Mouse (Mus musculus): Measurements from ENCODE around the gene Mmel1. TPM values are rescaled to one million over a fixed set of nuclear protein-coding genes. Genes with fewer than 3 reads are reported as not detected.

Gene Mmel1
- polyA plus RNA-seq, 1 experiment from 2014 or later = 0.56 TPM

GRCm38 (mm10) chr4:154895549-154895948 lies 26.2 kb downstream of the Mmel1 start:
- no peak overlapping the region for H3K4me2 ChIP-seq (replicated peaks)
- H3K9ac ChIP-seq (replicated peaks) = no peak overlapping the region
- 84% methylated on average over 5 of the region's 5 CpGs for WGBS
- H3K9me3 ChIP-seq = no peaks in the 10 kb centered on the region
- H3K36me3 ChIP-seq = no peaks in the 10 kb centered on the region
- peaks cover 20% of the 10 kb centered on the region for H3K4me1 ChIP-seq
- H3K27me3 ChIP-seq = no peaks in the 10 kb centered on the region
- no peak overlapping the region for H3K27ac ChIP-seq (replicated peaks)
- no peak for ATAC-seq (replicated peaks)
- H3K4me3 ChIP-seq = no peak overlapping the region

DNA sequence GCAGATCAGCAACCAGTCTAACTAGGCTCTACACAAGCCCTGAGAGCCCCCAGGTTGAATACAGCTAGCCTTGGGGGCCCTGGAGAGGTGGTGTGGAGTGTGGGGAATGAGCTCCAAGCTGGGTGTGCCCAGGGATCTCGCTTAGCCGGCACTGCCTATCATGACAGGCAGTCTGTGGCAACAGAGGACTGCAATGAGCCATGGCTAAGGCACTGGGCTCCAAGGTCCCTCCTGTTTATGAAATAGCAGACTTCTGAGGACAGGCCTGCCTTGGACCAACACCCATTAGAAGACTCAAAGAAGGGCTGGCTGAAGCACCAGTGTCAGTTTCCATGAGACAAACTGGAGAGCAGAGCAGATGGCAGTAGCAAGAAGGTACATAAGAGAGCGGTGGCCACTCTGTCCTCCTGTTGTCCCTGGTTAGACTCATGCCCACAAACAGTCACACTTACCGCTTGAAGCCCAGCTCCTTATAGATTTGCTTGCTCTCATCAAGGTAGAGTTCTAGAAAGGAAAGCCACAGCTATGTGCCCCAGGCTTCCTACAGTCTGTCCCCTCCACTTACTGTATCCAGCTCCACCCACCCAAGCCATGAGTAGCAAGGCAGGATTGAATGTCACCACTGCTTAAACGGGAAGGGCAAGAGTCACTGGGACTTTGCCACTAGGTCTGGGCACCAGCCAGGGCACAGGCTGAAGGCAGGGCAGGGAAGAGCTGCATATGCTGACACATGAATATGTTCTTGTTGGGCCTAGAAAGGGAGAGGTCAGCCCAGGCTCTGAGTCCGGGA lies 28.5 kb downstream of the Mmel1 start:
- H3K36me3 ChIP-seq = no peaks in the 10 kb centered on the region
- WGBS = 74% methylated on average over 6 of the region's 6 CpGs
- peak overlapping the region; percentile 56 for H3K4me3 ChIP-seq
- no peaks in the 10 kb centered on the region for H3K9me3 ChIP-seq
- peak overlapping the region; percentile 66 for H3K9ac ChIP-seq (replicated peaks)
- no peak overlapping the region for H3K27ac ChIP-seq (replicated peaks)
- H3K4me2 ChIP-seq (replicated peaks) = peak overlapping the region; percentile 91
- H3K27me3 ChIP-seq = no peaks in the 10 kb centered on the region
- no peak for ATAC-seq (replicated peaks)
- H3K4me1 ChIP-seq = peaks cover 20% of the 10 kb centered on the region

DNA sequence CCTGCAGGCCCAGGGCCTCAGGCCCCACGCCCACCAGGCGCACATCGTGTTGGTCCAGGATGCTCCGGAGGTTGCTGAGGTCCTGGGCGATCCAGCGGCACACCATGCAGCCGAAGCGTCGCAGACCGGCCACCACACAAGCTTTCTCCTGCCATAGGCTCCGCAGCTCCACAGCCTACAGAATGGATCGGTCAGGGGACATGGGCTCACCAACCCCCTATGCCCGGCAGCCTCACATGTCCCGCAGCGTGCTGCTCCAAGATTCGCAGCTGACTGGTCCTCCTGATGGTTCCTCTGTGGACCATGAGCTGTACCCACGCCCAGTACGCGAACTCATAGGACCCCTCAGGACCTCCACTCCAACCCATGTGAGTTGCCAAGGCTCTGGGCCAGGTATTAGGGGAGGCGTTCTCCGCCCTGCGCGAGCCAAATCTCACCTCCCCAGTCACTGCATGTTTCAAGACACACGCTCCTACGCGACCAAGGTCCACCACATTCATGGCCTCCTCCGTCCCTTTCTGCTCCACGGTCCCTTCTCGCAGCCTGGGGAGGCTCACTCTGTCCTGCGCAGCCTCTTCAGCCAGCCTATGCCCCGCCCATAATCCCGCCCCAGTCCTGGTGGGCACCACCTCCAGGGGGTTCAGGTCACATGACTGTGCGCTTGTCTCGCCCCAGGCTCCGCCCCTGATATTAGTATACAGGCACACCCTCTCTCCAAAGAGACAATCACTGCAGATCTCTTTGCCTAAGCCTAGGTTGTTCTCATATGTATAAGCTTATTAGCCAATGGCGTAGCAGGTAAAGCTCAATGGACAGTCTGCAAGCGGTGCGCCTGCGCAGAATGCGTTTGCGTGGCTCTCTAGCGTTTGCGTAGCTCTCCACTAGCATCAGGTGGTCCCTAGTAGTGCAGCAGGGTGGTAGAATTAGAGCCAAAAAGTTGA lies 29.4 kb downstream of the Mmel1 start, which contains the start of gene Fam213b:
TSS of gene Fam213b (minus strand) at position 630 of the 941 bp plus-strand sequence.
- WGBS = 2% methylated on average over 43 of the region's 43 CpGs

DNA sequence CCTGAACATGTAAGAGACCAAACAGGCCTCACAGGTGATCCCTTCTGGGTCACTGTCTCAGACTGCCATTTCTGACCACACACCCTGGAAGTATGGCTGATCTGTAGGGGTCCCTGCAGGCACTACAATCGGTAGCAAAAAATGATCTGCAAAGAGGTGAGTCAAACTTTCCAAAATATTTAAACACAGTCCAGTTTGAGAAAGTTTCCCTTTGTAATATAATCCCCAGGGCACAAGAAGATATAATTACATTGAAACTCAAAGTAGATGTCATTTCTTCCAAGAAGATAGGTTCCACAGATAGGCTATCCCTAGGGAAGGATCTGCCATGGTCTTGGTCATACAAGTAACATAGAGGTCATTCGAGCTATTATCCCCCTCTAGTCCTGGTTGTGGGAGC lies 33.0 kb downstream of the Mmel1 start:
- Histone ChIP-seq H3K27ac (replicated peaks) (no peak overlapping the region), H3K36me3 (no peaks in the 10 kb centered on the region), H3K9ac (replicated peaks) (no peak overlapping the region), H3K4me2 (replicated peaks) (no peak overlapping the region), H3K4me3 (no peak overlapping the region), H3K27me3 (peaks cover 3% of the 10 kb centered on the region; the same call in 1 of the 2 replicates), H3K4me1 (peaks cover 21% of the 10 kb centered on the region), H3K9me3 (no peaks in the 10 kb centered on the region)
- ATAC-seq (replicated peaks) = no peak
- WGBS = 89% methylated on average over 2 of the region's 2 CpGs

More for the DNA sequence above, 29.4 kb downstream of the Mmel1 start, which contains the start of gene Fam213b:
- no peaks in the 10 kb centered on the region for H3K27me3 ChIP-seq
- peak within 1 kb of the TSS; percentile 53 for H3K27ac ChIP-seq (replicated peaks)
- peak within 1 kb of the TSS; percentile 66 for H3K9ac ChIP-seq (replicated peaks)
- ATAC-seq (replicated peaks) = peak; percentile 96
- H3K4me3 ChIP-seq = peak within 1 kb of the TSS; percentile 56
- H3K9me3 ChIP-seq = no peaks in the 10 kb centered on the region
- H3K4me1 ChIP-seq = peaks cover 20% of the 10 kb centered on the region
- H3K4me2 ChIP-seq (replicated peaks) = peak within 1 kb of the TSS; percentile 91
- H3K36me3 ChIP-seq = no peaks in the 10 kb centered on the region

DNA sequence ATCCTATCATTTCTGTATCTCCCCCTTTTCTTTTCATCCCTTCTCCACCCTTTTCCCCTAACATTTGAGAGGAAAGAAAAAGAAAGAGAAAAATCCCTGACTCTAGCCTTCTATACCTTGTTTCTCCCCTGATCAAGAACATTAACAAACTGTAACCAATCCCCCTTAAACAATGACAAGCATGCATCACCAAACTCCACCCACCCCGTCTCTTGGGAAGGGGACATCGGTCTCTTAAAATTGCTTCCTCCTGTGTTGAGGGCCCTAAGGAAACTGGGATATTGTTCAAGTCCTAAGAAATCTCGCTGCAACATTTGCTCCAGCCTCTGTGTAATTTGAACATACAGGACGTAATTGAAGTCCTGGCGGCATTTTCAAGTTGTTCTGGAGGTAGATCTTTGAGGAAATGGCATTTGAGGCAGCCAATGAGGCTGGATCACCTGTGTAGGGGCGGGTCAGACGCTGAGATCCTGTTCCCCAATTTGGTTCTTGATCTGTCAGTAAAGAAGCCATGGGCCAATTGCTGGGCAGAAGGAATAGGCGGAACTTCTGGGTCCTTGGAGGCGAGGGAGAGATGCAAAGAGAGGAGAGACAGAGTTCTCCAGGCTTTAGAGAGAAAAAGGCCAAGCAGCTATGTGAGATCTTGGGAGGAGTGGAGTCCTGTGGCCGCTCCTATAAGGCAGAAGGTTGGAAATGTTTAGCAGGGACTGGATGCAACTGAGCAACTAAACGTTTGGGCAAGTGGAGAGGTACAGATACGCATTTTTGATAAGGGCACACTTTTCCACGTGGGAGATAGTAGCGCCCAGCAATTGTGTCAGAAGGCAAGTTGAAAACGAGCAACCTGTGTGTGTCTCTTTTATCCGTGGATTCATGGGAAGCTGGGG lies 35.0 kb downstream of the Mmel1 start:
- no peaks in the 10 kb centered on the region for H3K36me3 ChIP-seq
- no peak overlapping the region for H3K27ac ChIP-seq (replicated peaks)
- peaks cover 3% of the 10 kb centered on the region; the same call in 1 of the 2 replicates for H3K27me3 ChIP-seq
- WGBS = 4% methylated on average over 16 of the region's 16 CpGs
- H3K4me3 ChIP-seq = peak overlapping the region; percentile 42
- H3K4me1 ChIP-seq = peaks cover 8% of the 10 kb centered on the region
- peak overlapping the region; percentile 51 for H3K9ac ChIP-seq (replicated peaks)
- peak overlapping the region; percentile 62 for H3K4me2 ChIP-seq (replicated peaks)
- ATAC-seq (replicated peaks) = peak; percentile 93
- no peaks in the 10 kb centered on the region for H3K9me3 ChIP-seq

DNA sequence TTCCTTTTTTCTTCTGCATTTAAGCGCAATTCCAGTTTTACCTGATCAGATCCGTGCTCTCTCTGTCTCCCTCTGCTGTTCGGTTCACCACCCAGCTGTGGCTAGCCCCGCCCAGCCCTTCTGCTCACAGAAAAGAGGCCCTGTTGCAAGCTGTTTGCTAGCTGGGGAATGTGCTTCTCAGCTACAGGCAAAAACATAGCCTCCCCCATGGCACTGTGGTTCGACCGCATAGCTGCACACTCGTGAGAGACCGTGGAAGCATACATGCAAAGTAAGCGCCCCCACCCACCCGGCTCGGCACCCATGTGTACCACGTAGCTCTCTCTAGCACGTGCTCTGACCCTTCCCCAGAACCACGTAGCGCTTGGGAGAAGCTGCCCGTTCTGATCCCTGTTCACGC lies 38.4 kb downstream of the Mmel1 start:
- H3K4me1 ChIP-seq = peaks cover 8% of the 10 kb centered on the region
- no peaks in the 10 kb centered on the region for H3K9me3 ChIP-seq
- peak; percentile 72; the same call in 1 of the 2 replicates for ATAC-seq (replicated peaks)
- H3K36me3 ChIP-seq = no peaks in the 10 kb centered on the region
- 44% methylated on average over 17 of the region's 17 CpGs for WGBS
- no peak overlapping the region for H3K9ac ChIP-seq (replicated peaks)
- H3K4me2 ChIP-seq (replicated peaks) = peak overlapping the region; percentile 8; the same call in 1 of the 2 replicates
- H3K4me3 ChIP-seq = no peak overlapping the region
- H3K27me3 ChIP-seq = peaks cover 3% of the 10 kb centered on the region; the same call in 1 of the 2 replicates
- no peak overlapping the region for H3K27ac ChIP-seq (replicated peaks)

DNA sequence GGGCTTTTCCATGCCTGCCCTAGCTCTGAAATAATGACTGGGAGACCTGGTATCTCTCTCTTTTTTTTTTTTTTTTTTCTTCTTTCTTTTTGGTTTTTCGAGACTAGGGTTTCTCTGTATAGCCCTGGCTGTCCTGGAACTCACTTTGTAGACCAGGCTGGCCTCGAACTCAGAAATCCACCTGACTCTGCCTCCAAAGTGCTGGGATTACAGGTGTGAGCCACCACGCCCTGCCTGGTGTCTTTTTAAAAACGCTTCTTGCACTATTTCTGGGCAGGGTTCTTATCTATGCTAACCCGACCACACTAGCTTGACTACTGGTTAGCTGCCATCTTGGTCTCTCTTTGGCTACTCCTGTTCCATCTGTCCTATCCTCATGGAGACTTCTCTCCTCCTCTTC lies 39.1 kb downstream of the Mmel1 start:
- ATAC-seq (replicated peaks) = no peak
- 89% methylated on average over 5 of the region's 5 CpGs for WGBS
- Histone ChIP-seq H3K4me1 (peaks cover 8% of the 10 kb centered on the region), H3K9ac (replicated peaks) (no peak overlapping the region), H3K9me3 (no peaks in the 10 kb centered on the region), H3K36me3 (no peaks in the 10 kb centered on the region), H3K27ac (replicated peaks) (no peak overlapping the region), H3K4me2 (replicated peaks) (no peak overlapping the region), H3K4me3 (no peak overlapping the region), H3K27me3 (peaks cover 3% of the 10 kb centered on the region; the same call in 1 of the 2 replicates)

DNA sequence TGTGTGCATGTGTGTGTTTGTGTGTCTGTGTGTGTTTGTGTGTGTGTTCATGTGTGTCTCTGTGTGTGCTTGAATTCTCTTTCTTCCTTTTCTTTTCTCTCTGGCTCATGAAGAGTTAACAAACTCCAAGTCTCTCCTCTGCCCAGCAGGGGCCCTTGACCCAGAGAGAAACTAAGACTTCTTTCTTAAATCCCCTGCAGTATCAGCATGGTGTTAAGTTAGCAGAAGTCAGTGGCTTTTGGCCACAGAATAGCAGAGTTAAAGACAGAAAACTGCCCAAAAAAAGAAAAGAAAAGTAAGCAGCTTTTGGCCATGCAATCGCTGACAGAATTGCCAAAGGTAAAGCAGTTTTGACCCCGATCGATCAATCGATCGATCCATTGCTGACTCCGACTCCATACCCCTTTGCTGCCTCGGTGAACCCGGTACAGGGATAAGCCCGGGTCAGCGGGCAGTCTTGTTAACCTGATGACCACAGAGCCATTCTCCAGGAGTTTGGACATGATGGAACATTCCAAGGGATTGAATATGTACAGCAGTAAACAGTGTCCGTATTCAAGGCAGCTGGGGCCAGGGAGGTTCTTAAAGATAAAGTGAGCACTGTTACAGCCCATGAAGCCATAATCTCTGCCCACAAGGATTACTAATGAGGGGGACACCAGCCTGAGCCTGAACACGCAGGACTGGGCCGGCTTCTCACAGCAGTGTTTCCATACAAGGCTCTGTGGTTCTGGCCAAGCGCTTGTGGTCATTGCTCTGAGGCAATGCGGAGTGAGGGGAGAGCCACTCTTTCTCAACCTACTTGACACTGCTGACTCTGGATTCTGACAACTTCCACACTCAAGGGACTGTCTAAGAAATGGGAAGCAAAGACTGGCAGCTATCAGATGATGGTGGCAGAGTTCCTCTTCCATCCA lies 41.5 kb downstream of the Mmel1 start:
- no peak for ATAC-seq (replicated peaks)
- no peaks in the 10 kb centered on the region for H3K27me3 ChIP-seq
- H3K9me3 ChIP-seq = no peaks in the 10 kb centered on the region
- no peaks in the 10 kb centered on the region for H3K36me3 ChIP-seq
- peaks cover 4% of the 10 kb centered on the region for H3K4me1 ChIP-seq
- H3K4me2 ChIP-seq (replicated peaks) = no peak overlapping the region
- WGBS = 16% methylated on average over 15 of the region's 15 CpGs
- H3K9ac ChIP-seq (replicated peaks) = no peak overlapping the region
- H3K27ac ChIP-seq (replicated peaks) = no peak overlapping the region
- no peak overlapping the region for H3K4me3 ChIP-seq

DNA sequence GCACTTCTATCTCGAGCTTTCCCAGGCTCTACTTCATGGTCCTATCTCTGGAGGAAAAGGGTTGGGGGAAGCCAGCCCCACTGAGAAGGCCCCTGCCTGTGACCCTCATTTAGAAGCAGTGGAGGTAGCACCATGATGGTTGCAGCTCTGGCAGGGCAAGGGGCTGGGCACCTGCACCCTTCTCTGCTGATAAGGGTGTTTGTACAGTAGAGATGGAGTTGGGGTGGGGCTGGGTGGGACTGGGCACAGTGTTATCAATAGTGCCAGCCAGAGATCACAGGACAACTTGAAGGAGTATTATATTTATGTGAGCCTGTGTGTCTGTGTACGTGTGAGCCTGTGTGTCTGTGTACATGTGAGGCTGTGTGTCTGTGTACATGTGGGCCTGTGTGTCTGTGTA lies 42.3 kb downstream of the Mmel1 start:
- Histone ChIP-seq H3K9ac (replicated peaks) (no peak overlapping the region), H3K4me2 (replicated peaks) (no peak overlapping the region), H3K36me3 (no peaks in the 10 kb centered on the region), H3K4me1 (peaks cover 4% of the 10 kb centered on the region), H3K27me3 (no peaks in the 10 kb centered on the region), H3K4me3 (no peak overlapping the region), H3K9me3 (no peaks in the 10 kb centered on the region), H3K27ac (replicated peaks) (no peak overlapping the region)
- no peak for ATAC-seq (replicated peaks)
- WGBS = 83% methylated on average over 2 of the region's 2 CpGs

- ATAC-seq (replicated peaks) = no peak
- Histone ChIP-seq H3K9ac (replicated peaks) (no peak overlapping the region), H3K27me3 (no peaks in the 10 kb centered on the region), H3K4me2 (replicated peaks) (no peak overlapping the region), H3K9me3 (no peaks in the 10 kb centered on the region), H3K4me1 (no peaks in the 10 kb centered on the region), H3K27ac (replicated peaks) (no peak overlapping the region), H3K36me3 (no peaks in the 10 kb centered on the region), H3K4me3 (no peak overlapping the region)
- 92% methylated on average over 3 of the region's 3 CpGs for WGBS
Measured at GRCm38 (mm10) chr4:154913845-154914244, 44.5 kb downstream of the Mmel1 start.

Data from forebrain, embryonic 15.5 days (tissue).